Mouse (Mus musculus): ENCODE measurements around the gene Fam124a. TPM values are rescaled to one million over a fixed set of nuclear protein-coding genes. Genes with fewer than 3 reads are reported as not detected.

Fam124a gene
- polyA plus RNA-seq, 1 experiment, result 0.06 TPM

- Histone ChIP-seq H3K4me3 (no peak overlapping the region), H3K36me3 (ENCODE audit: control insufficient read depth, insufficient read depth) (no peaks in the 10 kb centered on the region), H3K27me3 (ENCODE audit: control insufficient read depth, insufficient read depth, insufficient read length) (no peaks in the 10 kb centered on the region), H3K79me2 (ENCODE audit: control insufficient read depth, insufficient read depth) (no peaks in the 10 kb centered on the region), H3K4me2 (ENCODE audit: low read depth) (no peak overlapping the region), H3ac (ENCODE audit: control insufficient read depth, insufficient read length) (no peak overlapping the region)
- no peak for TF ChIP-seq E2F4 (IDR thresholded peaks at IDR 0.05; ENCODE audit: insufficient read depth)
- no peak for TF ChIP-seq REST (IDR thresholded peaks at IDR 0.05; ENCODE audit: insufficient read depth, insufficient read length)
- no peak for TF ChIP-seq POLR2AphosphoS2 (IDR thresholded peaks at IDR 0.05; ENCODE audit: insufficient read length, low read depth)
- TF ChIP-seq MAX (IDR thresholded peaks at IDR 0.05; ENCODE audit: low read depth), result no peak
- no peak for TF ChIP-seq TCF3 (IDR thresholded peaks at IDR 0.05; ENCODE audit: insufficient read length, low read depth)
- TF ChIP-seq SRF (IDR thresholded peaks at IDR 0.05; ENCODE audit: control insufficient read depth, insufficient read length, low read depth), result no peak
- no peak for TF ChIP-seq TCF12 (IDR thresholded peaks at IDR 0.05; ENCODE audit: insufficient read depth, poor library complexity, severe bottlenecking)
- TF ChIP-seq USF1 (IDR thresholded peaks at IDR 0.05; ENCODE audit: low read depth), result no peak
- TF ChIP-seq CEBPB (IDR thresholded peaks at IDR 0.05; ENCODE audit: insufficient read depth, poor library complexity, severe bottlenecking), result no peak
- TF ChIP-seq MYOG (IDR thresholded peaks at IDR 0.05; ENCODE audit: control insufficient read depth in 1 of 3, insufficient read depth in 1 of 3, insufficient read length in 2 of 3, low read depth in 2 of 3), result no peak
- no peak for TF ChIP-seq POLR2A (IDR thresholded peaks at IDR 0.05; ENCODE audit: insufficient read length, low read depth)
- no peak for TF ChIP-seq MYOD1 (IDR thresholded peaks at IDR 0.05; ENCODE audit: control insufficient read depth in 1 of 3, insufficient read length in 2 of 3, low read depth in 2 of 3)
Observed at GRCm38 (mm10) chr14:62546296-62546695, 9.2 kb upstream of the Fam124a start.

DNA sequence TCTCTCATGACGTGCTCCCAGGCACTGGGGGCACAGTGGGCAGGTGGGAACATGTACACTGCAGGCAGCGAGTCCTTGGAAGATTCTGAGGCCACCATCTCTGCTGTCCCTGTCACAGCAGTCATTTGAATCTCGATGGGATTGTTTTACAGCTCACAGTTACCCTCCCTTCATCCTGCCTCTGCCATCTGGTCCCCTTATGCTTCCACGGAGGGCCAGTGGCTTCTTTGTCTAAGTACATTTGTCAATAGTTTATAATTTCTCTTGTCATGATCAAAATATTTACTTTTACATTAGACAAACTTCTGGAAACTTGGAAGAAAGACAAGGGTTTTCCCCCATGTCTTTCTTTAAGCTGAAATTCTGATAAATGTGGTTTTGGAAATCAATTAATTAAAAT, 8.8 kb upstream of the Fam124a start:
- TF ChIP-seq SRF (IDR thresholded peaks at IDR 0.05; ENCODE audit: control insufficient read depth, insufficient read length, low read depth), result no peak
- no peak for TF ChIP-seq TCF12 (IDR thresholded peaks at IDR 0.05; ENCODE audit: insufficient read depth, poor library complexity, severe bottlenecking)
- no peak for TF ChIP-seq CEBPB (IDR thresholded peaks at IDR 0.05; ENCODE audit: insufficient read depth, poor library complexity, severe bottlenecking)
- TF ChIP-seq E2F4 (IDR thresholded peaks at IDR 0.05; ENCODE audit: insufficient read depth), result no peak
- no peak for TF ChIP-seq POLR2AphosphoS2 (IDR thresholded peaks at IDR 0.05; ENCODE audit: insufficient read length, low read depth)
- no peak for TF ChIP-seq TCF3 (IDR thresholded peaks at IDR 0.05; ENCODE audit: insufficient read length, low read depth)
- TF ChIP-seq USF1 (IDR thresholded peaks at IDR 0.05; ENCODE audit: low read depth), result no peak
- TF ChIP-seq MAX (IDR thresholded peaks at IDR 0.05; ENCODE audit: low read depth), result no peak
- TF ChIP-seq MYOD1 (IDR thresholded peaks at IDR 0.05; ENCODE audit: control insufficient read depth in 1 of 3, insufficient read length in 2 of 3, low read depth in 2 of 3), result no peak
- no peak for TF ChIP-seq MYOG (IDR thresholded peaks at IDR 0.05; ENCODE audit: control insufficient read depth in 1 of 3, insufficient read depth in 1 of 3, insufficient read length in 2 of 3, low read depth in 2 of 3)
- TF ChIP-seq REST (IDR thresholded peaks at IDR 0.05; ENCODE audit: insufficient read depth, insufficient read length), result no peak
- no peak for TF ChIP-seq POLR2A (IDR thresholded peaks at IDR 0.05; ENCODE audit: insufficient read length, low read depth)

DNA sequence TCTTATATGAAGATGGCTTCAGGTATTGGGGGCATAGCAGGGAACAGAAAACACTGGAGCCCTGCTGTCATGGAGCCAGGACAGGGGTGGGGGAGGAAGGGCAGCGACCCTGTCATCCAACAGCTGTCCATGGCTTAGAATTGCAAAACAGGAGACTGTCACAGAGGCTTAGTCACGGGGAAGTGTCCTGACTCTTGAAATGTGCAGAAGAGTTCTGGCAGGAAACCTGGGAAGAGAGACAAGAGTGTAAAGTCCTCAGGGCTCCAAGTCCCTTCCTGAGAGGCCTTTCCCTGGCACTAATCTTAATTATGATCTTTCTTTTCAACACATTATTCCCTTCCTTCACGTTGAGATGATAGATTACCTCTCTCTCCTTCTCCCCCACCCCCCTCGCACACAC, 5.4 kb upstream of the Fam124a start:
- TF ChIP-seq POLR2A (IDR thresholded peaks at IDR 0.05; ENCODE audit: insufficient read length, low read depth) (no peak), USF1 (IDR thresholded peaks at IDR 0.05; ENCODE audit: low read depth) (no peak), TCF3 (IDR thresholded peaks at IDR 0.05; ENCODE audit: insufficient read length, low read depth) (no peak)
- no peak overlapping the region for H3ac ChIP-seq (ENCODE audit: control insufficient read depth, insufficient read length)
- H3K4me3 ChIP-seq, result no peak overlapping the region
- no peak overlapping the region for H3K4me2 ChIP-seq (ENCODE audit: low read depth)
- H3K27me3 ChIP-seq (ENCODE audit: control insufficient read depth, insufficient read depth, insufficient read length), result no peaks in the 10 kb centered on the region
- H3K36me3 ChIP-seq (ENCODE audit: control insufficient read depth, insufficient read depth), result no peaks in the 10 kb centered on the region
- H3K79me2 ChIP-seq (ENCODE audit: control insufficient read depth, insufficient read depth), result no peaks in the 10 kb centered on the region

More for the DNA sequence above, 8.8 kb upstream of the Fam124a start:
- Histone ChIP-seq H3K4me2 (ENCODE audit: low read depth) (no peak overlapping the region), H3K79me2 (ENCODE audit: control insufficient read depth, insufficient read depth) (no peaks in the 10 kb centered on the region), H3K27me3 (ENCODE audit: control insufficient read depth, insufficient read depth, insufficient read length) (no peaks in the 10 kb centered on the region), H3K36me3 (ENCODE audit: control insufficient read depth, insufficient read depth) (no peaks in the 10 kb centered on the region), H3ac (ENCODE audit: control insufficient read depth, insufficient read length) (no peak overlapping the region), H3K4me3 (no peak overlapping the region)

DNA sequence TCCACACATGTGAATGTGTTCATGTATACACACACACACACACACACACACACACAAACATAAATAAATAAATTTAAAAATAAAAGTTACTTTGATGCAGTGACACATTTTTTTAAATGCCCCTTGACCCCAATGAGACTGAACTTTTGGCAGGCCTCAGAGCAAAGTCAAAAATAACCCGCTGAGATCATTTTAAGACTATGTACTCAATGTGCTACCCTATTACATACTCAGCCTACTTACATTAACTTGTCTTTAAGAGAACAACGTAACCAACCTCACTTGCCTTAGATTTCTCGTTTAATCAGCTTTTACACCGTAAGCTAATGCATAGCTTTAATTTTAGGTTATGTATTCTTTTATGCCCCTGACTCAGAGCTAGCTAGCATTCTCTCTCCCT, 2.8 kb upstream of the Fam124a start:
- no peaks in the 10 kb centered on the region for H3K36me3 ChIP-seq (ENCODE audit: control insufficient read depth, insufficient read depth)
- H3ac ChIP-seq (ENCODE audit: control insufficient read depth, insufficient read length), result no peak overlapping the region
- H3K4me2 ChIP-seq (ENCODE audit: low read depth), result no peak overlapping the region
- H3K79me2 ChIP-seq (ENCODE audit: control insufficient read depth, insufficient read depth), result no peaks in the 10 kb centered on the region
- H3K4me3 ChIP-seq, result no peak overlapping the region
- peaks cover 15% of the 10 kb centered on the region for H3K27me3 ChIP-seq (ENCODE audit: control insufficient read depth, insufficient read depth, insufficient read length)
- no peak for TF ChIP-seq REST (IDR thresholded peaks at IDR 0.05; ENCODE audit: insufficient read depth, insufficient read length)
- TF ChIP-seq USF1 (IDR thresholded peaks at IDR 0.05; ENCODE audit: low read depth), result no peak
- TF ChIP-seq CEBPB (IDR thresholded peaks at IDR 0.05; ENCODE audit: insufficient read depth, poor library complexity, severe bottlenecking), result no peak
- no peak for TF ChIP-seq SRF (IDR thresholded peaks at IDR 0.05; ENCODE audit: control insufficient read depth, insufficient read length, low read depth)
- no peak for TF ChIP-seq MYOD1 (IDR thresholded peaks at IDR 0.05; ENCODE audit: control insufficient read depth in 1 of 3, insufficient read length in 2 of 3, low read depth in 2 of 3)
- no peak for TF ChIP-seq POLR2AphosphoS2 (IDR thresholded peaks at IDR 0.05; ENCODE audit: insufficient read length, low read depth)
- no peak for TF ChIP-seq E2F4 (IDR thresholded peaks at IDR 0.05; ENCODE audit: insufficient read depth)

GRCm38 (mm10) chr14:62553786-62554185, 1.8 kb upstream of the Fam124a start:
- TF ChIP-seq USF1 (IDR thresholded peaks at IDR 0.05; ENCODE audit: low read depth) (no peak), SRF (IDR thresholded peaks at IDR 0.05; ENCODE audit: control insufficient read depth, insufficient read length, low read depth) (no peak), MYOD1 (IDR thresholded peaks at IDR 0.05; ENCODE audit: control insufficient read depth in 1 of 3, insufficient read length in 2 of 3, low read depth in 2 of 3) (no peak), MYOG (IDR thresholded peaks at IDR 0.05; ENCODE audit: control insufficient read depth in 1 of 3, insufficient read depth in 1 of 3, insufficient read length in 2 of 3, low read depth in 2 of 3) (no peak), POLR2AphosphoS2 (IDR thresholded peaks at IDR 0.05; ENCODE audit: insufficient read length, low read depth) (no peak), POLR2A (IDR thresholded peaks at IDR 0.05; ENCODE audit: insufficient read length, low read depth) (no peak), TCF12 (IDR thresholded peaks at IDR 0.05; ENCODE audit: insufficient read depth, poor library complexity, severe bottlenecking) (no peak), E2F4 (IDR thresholded peaks at IDR 0.05; ENCODE audit: insufficient read depth) (no peak), REST (IDR thresholded peaks at IDR 0.05; ENCODE audit: insufficient read depth, insufficient read length) (no peak), CEBPB (IDR thresholded peaks at IDR 0.05; ENCODE audit: insufficient read depth, poor library complexity, severe bottlenecking) (no peak), MAX (IDR thresholded peaks at IDR 0.05; ENCODE audit: low read depth) (no peak), TCF3 (IDR thresholded peaks at IDR 0.05; ENCODE audit: insufficient read length, low read depth) (no peak)
- Histone ChIP-seq H3K4me2 (ENCODE audit: low read depth) (no peak overlapping the region), H3K36me3 (ENCODE audit: control insufficient read depth, insufficient read depth) (no peaks in the 10 kb centered on the region), H3K79me2 (ENCODE audit: control insufficient read depth, insufficient read depth) (no peaks in the 10 kb centered on the region), H3ac (ENCODE audit: control insufficient read depth, insufficient read length) (no peak overlapping the region), H3K27me3 (ENCODE audit: control insufficient read depth, insufficient read depth, insufficient read length) (peaks cover 21% of the 10 kb centered on the region), H3K4me3 (no peak overlapping the region)
